Mouse (Mus musculus) gastrocnemius, postnatal 36 days (tissue): ENCODE data around the gene Sugt1. TPM values are rescaled to one million over a fixed set of nuclear protein-coding genes. Genes with fewer than 3 reads are reported as not detected.

Experiments used
- DNase-seq, 2 experiments: peaks; one replicate each; pipeline ENCODE4 v3.0.0; 2022
- intact Hi-C: fragments of 180-260 bp; cut with DNase I; formaldehyde crosslinking; loops from one replicate; pipeline ENCODE4 v1.15.1; 2025
- total RNA-seq, 2 experiments: library from RNA; stranded (reverse); gene quantifications; 2 replicates each; pipeline ENCODE4 v1.2.3; 2021

The Sugt1 gene
- total RNA-seq, 2 experiments from 2014 or later = 68.2 to 95.4 TPM

- DNase-seq = no peak
- intact Hi-C loops = no loop called here
Observed at GRCm38 (mm10) chr14:79605881-79606280, 18.4 kb downstream of the Sugt1 start.

GRCm38 (mm10) chr14:79606392-79606791 is 18.9 kb downstream of the Sugt1 start:
- intact Hi-C loops = no loop called here
- DNase-seq = no peak

DNA sequence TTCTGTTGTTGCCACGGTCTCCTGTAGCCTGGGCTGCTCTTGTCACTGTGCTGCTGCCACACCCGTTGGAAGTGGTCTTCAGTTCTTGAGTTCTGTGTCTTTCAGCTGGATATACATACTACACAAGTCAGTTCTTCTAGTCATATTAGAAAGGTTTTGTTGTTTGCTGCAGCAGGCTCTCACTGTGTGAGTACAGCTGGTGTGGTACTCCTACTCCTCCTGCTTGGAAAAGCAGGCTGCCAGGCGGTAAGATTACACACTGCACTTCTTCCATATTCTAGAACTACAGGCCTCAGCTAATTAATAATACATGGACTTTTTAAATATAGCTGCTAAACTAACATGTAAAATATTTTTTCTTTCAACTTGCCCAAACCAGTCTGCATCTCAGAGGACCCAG is 19.4 kb downstream of the Sugt1 start:
- DNase-seq = no peak
- intact Hi-C loops = no loop called here

- intact Hi-C loops = no loop called here
- DNase-seq = no peak
Observed at GRCm38 (mm10) chr14:79607352-79607751, 19.9 kb downstream of the Sugt1 start.

DNA sequence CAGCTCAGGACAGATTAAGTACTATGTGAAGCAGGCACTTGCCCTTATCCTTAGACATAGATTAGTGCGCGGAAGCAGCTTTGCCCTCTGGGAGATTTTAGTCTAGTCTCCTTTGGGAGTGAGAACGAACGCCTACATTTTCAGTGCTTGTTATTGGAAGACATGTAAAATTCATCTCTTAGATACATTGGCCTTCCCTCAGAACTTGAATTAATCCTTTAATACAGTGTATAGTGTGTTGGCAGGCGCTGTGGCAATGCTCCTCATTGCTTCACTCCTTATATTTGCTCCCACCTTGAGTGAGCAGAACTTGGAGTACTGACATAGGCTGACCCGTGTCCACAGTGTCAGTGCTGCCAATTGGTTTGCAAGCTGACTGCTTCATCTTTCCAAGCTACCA is 20.8 kb downstream of the Sugt1 start:
- intact Hi-C loops = no loop called here
- no peak for DNase-seq

GRCm38 (mm10) chr14:79617121-79617828 is 29.8 kb downstream of the Sugt1 start:
- no peak for DNase-seq
- intact Hi-C loops = no loop called here

DNA sequence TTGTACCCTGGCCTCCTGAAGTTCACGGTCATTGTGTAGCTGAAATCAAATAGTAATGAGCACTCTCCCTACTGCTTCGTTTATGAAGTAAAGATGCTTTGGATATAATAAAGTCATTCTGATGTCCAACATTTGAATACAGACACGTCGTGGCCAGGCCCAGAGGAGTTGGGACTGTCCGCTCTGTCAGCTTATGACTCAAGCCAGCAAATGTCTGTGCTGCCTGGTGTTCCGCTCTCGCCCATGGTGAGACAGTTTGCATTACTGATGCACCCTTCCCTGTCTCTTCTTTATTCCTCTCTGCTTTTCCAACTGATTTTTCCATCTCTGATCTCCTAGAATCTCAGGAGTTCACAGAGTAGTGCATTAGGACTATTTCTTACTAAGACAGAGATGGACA is 32.3 kb downstream of the Sugt1 start:
- no peak for DNase-seq
- intact Hi-C loops = no loop called here

GRCm38 (mm10) chr14:79621143-79621542 is 33.7 kb downstream of the Sugt1 start:
- no peak for DNase-seq
- intact Hi-C loops = no loop called here

DNA sequence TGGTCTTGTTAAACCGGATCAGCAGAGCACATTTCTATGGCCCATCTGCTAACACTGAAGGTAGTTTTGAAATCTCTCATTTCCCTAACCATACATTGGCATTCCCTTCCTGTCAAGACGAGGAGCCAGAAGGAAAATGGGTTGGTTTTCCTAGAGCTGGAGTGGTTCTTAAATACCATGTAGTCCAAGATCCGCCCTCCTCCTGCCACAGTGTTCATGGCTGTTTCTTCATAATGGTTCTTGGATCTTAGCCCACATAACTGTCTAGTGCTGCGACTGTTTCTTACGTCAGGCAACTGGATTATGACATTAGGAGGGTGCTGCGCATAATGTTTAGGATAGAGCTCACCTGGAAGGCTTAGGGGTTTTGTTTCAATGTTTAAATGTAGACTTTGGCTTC is 44.8 kb downstream of the Sugt1 start:
- no peak for DNase-seq
- intact Hi-C loops = no loop called here

GRCm38 (mm10) chr14:79633196-79633595 is 45.7 kb downstream of the Sugt1 start:
- DNase-seq = no peak
- intact Hi-C loops = no loop called here

- intact Hi-C loops = no loop called here
- DNase-seq = no peak
Observed at GRCm38 (mm10) chr14:79636814-79637213, 49.3 kb downstream of the Sugt1 start.

DNA sequence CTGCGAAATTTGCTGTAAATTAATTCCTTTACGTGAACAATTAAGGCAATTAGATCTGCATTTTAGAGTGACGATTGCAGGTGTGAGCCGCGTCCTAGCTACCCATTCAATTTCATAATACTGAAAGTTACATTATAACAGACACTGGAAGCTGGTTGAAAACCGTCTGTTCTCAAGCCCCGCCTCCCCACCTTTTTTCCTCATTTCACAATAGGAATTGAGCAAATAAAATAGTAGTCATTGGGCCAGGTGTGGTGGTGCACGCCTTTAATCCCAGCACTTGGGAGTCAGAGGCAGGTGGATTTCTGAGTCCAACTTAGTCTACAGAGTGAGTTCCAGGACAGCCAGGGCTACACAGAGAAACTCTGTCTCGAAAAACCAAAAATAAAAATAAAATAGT is 54.6 kb downstream of the Sugt1 start:
- intact Hi-C loops = no loop called here
- no peak for DNase-seq

DNA sequence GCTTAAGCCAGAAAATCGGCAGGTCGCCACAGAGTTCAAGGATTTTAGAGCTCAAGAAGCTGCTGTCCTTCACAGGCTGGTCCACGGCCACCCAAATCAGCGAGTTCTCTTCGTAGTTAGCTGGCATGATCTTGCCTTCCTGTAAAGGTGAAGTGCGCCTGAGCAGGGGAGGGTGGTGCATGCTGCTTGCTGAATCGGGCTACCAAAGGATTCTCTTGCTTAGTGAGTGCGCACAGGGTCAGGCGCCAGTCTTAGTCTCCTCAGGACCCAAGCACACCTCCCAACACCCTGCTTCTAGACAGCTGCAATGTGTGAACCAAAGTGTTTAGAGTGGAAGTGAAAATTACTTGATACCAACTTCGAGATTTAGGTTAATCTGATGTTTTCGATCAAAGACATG is 57.9 kb downstream of the Sugt1 start:
- intact Hi-C loops = no loop called here

GRCm38 (mm10) chr14:79649680-79650079 is 62.2 kb downstream of the Sugt1 start:
- no peak for DNase-seq
- intact Hi-C loops = no loop called here

More for the DNA sequence above, 57.9 kb downstream of the Sugt1 start:
- DNase-seq = no peak

GRCm38 (mm10) chr14:79652654-79653053 is 65.2 kb downstream of the Sugt1 start:
- DNase-seq = no peak
- intact Hi-C loops = no loop called here

DNA sequence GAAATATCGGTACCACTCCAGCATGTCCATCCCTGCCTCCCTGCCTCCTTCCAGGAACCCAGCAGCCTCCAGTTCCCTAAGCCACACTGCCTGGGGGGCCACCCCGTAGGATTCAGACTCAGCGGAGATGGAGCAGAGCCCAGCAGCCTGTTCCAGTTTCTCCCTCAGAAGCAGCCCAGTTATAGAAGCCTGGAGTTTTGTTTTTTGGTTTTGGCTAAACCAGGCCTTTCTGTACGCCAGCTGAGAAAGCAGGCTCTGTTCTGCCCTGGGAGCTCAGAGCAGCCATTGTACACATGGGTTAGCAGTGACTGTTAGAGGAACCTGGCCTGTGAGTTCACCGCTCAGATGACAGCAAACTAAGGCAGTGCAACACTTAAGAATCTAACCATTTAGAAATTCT is 70.8 kb downstream of the Sugt1 start:
- peak; percentile 19 to 33 for DNase-seq
- intact Hi-C loops = no loop called here

- no peak for DNase-seq
- intact Hi-C loops = no loop called here
Observed at GRCm38 (mm10) chr14:79658748-79659508, 71.4 kb downstream of the Sugt1 start.

GRCm38 (mm10) chr14:79660467-79660866 is 73.0 kb downstream of the Sugt1 start:
- DNase-seq = no peak
- intact Hi-C loops = no loop called here

GRCm38 (mm10) chr14:79661005-79661917 is 73.8 kb downstream of the Sugt1 start:
- intact Hi-C loops = no loop called here
- peak; percentile 41 to 50 for DNase-seq

- intact Hi-C loops = no loop called here
- no peak for DNase-seq
Observed at GRCm38 (mm10) chr14:79662001-79662400, 74.5 kb downstream of the Sugt1 start, which contains the start of gene Cnmd. Gene Cnmd, minus strand, starts transcription at chr14:79662170.

DNA sequence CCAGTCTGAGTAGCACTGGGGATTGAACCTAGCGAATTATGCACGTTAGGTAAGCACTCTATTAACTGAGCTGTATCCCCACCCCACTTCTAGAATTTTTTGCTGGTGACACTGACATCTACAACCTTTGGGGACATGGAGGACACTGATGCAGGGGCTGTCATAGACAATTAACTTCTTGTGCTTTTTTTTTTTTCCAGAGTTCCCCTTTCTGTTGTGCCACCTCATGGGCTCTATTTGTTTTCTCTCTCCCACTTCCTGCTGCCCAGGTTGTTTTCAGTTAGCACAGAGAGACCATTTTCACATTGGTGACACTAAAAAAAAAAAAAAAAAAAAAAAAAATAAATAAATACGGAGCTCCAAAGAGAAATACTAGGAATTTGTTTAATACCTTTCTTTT is 83.5 kb downstream of the Sugt1 start:
- DNase-seq = no peak

More for the DNA sequence above, 83.5 kb downstream of the Sugt1 start:
- intact Hi-C loops = no loop called here
